9 mouse cellular contexts compared by ENCODE assay signal in the genomic region with DNA sequence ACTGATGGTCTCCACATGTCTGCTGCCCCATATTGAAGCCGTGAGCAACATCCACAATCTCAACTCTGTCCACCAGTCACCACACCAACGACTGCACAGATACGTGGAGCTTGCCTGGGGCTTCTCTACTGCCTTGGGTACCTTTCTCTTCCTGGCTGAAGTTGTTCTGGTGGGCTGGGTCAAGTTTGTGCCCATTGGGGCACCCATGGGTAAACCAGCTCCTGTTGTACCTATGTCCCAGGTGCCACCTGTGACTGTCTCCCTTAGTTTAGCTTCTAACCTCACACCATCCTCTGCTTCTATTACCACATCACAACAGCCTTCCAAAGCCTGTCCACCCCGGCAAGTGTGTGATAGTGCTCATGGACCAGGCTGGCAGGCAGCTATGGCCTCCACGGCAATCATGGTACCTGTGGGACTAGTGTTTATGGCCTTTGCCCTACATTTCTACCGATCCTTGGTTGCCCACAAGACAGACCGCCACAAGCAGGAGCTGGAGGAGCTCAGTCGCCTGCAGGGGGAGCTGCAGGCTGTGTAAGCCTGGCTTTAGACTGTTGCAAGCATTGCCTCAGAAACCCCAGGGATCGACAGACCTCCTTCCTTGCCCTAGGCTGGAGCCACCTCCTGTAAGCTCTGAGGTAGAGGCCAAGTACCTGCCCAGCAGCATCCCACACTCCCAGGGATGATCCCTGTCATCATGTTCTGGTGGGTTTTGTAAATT. TPM values are rescaled to one million over a fixed set of nuclear protein-coding genes. Genes with fewer than 3 reads are reported as not detected.
DNase-seq lines count a peak whose midpoint lies in the region; ATAC-seq and TF ChIP-seq lines count a peak whose summit lies in the region.
"Had no signal": no experiment of that assay in that cellular context is flagged by ENCODE, and none has a peak within 500 bp of the region (broad histone marks: within the 10 kb centered on the region; RNA-seq: fewer than 3 reads in every experiment).

No protein-coding gene starts in this region.

- 45% methylated on average over 9 of the region's 9 CpGs for WGBS in limb, embryonic 10.5 days

- peak; percentile 35 to 42; a peak in 3 of 4 replicates for ATAC-seq in hematopoietic stem cell, adult 5-6 weeks (replicated peaks in 1 of 2; ENCODE audit: insufficient read depth in 1 of 2, low FRiP score in 2 of 2, low TSS enrichment in 1 of 2, low read depth in 1 of 2, poor library complexity in 2 of 2, severe bottlenecking in 2 of 2)

- peak; percentile 55 for DNase-seq in ovary, postnatal 14 days (ENCODE audit: low spot score)
- DNase-seq in ovary, postnatal 10 days (ENCODE audit: low spot score), result no peak
- DNase-seq in adipocyte (ENCODE audit: low spot score), result peak; percentile 70
- DNase-seq in limb, embryonic 10.5 days (ENCODE audit: low spot score), result peak; percentile 68
- peak; percentile 62 to 72 for DNase-seq in natural killer cell, adult 2 months (ENCODE audit: low spot score in 2 of 2)
- peak; percentile 90 for DNase-seq in thymus, postnatal 4 days

- no peak overlapping the region for H3K27ac ChIP-seq in cortical plate, adult 2 months (ENCODE audit: insufficient read depth, low read length)
- peak overlapping the region; percentile 19; the same call in 1 of the 2 replicates for H3K27ac ChIP-seq in limb, embryonic 10.5 days
- H3K27ac ChIP-seq: heart, embryonic 13.5 days had no signal

- peak; percentile 65 for TF ChIP-seq CTCF in cortical plate, adult 2 months (IDR thresholded peaks at IDR 0.05; ENCODE audit: extremely low read depth, insufficient read depth, low read length)

- no peaks in the 10 kb centered on the region for H3K9me3 ChIP-seq in limb, embryonic 10.5 days (replicated peaks)
- H3K9me3 ChIP-seq: heart, embryonic 13.5 days had no signal

- H3K4me1 ChIP-seq in cortical plate, adult 2 months (ENCODE audit: control insufficient read depth, insufficient read depth, low read length), result peaks cover 3% of the 10 kb centered on the region; the same call in 1 of the 2 replicates
- peaks cover 45% of the 10 kb centered on the region for H3K4me1 ChIP-seq in limb, embryonic 10.5 days

- no peaks in the 10 kb centered on the region for H3K27me3 ChIP-seq in limb, embryonic 10.5 days (ENCODE audit: low read depth, poor library complexity, severe bottlenecking)
- H3K27me3 ChIP-seq: heart, embryonic 13.5 days had no signal

- TF ChIP-seq POLR2A in cortical plate, adult 2 months (IDR thresholded peaks at IDR 0.05; ENCODE audit: extremely low read depth, insufficient read depth, low read length), result no peak

- H3K36me3 ChIP-seq in limb, embryonic 10.5 days, result peaks cover 21% of the 10 kb centered on the region

- no peak overlapping the region for H3K4me3 ChIP-seq in cortical plate, adult 2 months (ENCODE audit: insufficient read depth, low read length)
- 0 out of 2 replicates have a peak overlapping the region, but pooled peaks have one; percentile 15 for H3K4me3 ChIP-seq in limb, embryonic 10.5 days
- H3K4me3 ChIP-seq: heart, embryonic 13.5 days had no signal

RNA-seq across cellular contexts. Expression of gene Setd1a, which starts 2.6 kb away (rescaled TPM):
- polyA plus RNA-seq in cortical plate, adult 2 months (2012; rRNA removed), result 15.7 and 16.4 TPM in 2 replicates
- total RNA-seq in hematopoietic stem cell, adult 5-6 weeks (2017), result 12.4 and 15.2 TPM in 2 replicates
- polyA plus RNA-seq in limb, embryonic 10.5 days (2016; fragmentation: Nextera tagmentation; extraction: Ambion mirVana), result 21.9 and 24.2 TPM in 2 replicates

RNA-seq across cellular contexts. Expression of gene Orai3, which starts 4.2 kb away (rescaled TPM):
- polyA plus RNA-seq in cortical plate, adult 2 months (2012; rRNA removed), result 24.6 and 25.0 TPM in 2 replicates
- total RNA-seq in hematopoietic stem cell, adult 5-6 weeks (2017), result 25.3 and 34.4 TPM in 2 replicates
- 15.2 and 16.0 TPM in 2 replicates for polyA plus RNA-seq in limb, embryonic 10.5 days (2016; fragmentation: Nextera tagmentation; extraction: Ambion mirVana)

RNA-seq across cellular contexts. Expression of gene Gm49388, which starts 11.6 kb away (rescaled TPM):
- not detected in 2 replicates for polyA plus RNA-seq in cortical plate, adult 2 months (2012; rRNA removed)
- not detected in 2 replicates for total RNA-seq in hematopoietic stem cell, adult 5-6 weeks (2017)
- polyA plus RNA-seq in limb, embryonic 10.5 days (2016; fragmentation: Nextera tagmentation; extraction: Ambion mirVana), result not detected in 2 replicates
- polyA plus RNA-seq: heart, embryonic 13.5 days had no signal

RNA-seq across cellular contexts. Expression of gene Hsd3b7, which starts 26.6 kb away (rescaled TPM):
- 14.2 and 14.5 TPM in 2 replicates for polyA plus RNA-seq in cortical plate, adult 2 months (2012; rRNA removed)
- total RNA-seq in hematopoietic stem cell, adult 5-6 weeks (2017), result 30.2 and 35.6 TPM in 2 replicates
- 5.5 and 8.2 TPM in 2 replicates for polyA plus RNA-seq in limb, embryonic 10.5 days (2016; fragmentation: Nextera tagmentation; extraction: Ambion mirVana)

RNA-seq across cellular contexts. Expression of gene Fbxl19, which starts 29.5 kb away (rescaled TPM):
- polyA plus RNA-seq in cortical plate, adult 2 months (2012; rRNA removed), result 59.2 and 60.7 TPM in 2 replicates
- total RNA-seq in hematopoietic stem cell, adult 5-6 weeks (2017), result 15.1 and 18.5 TPM in 2 replicates
- polyA plus RNA-seq in limb, embryonic 10.5 days (2016; fragmentation: Nextera tagmentation; extraction: Ambion mirVana), result 9.4 and 10.8 TPM in 2 replicates
